Mouse (Mus musculus) hindbrain, embryonic 15.5 days (tissue): ENCODE results near the gene Tnfsf14. TPM values are rescaled to one million over a fixed set of nuclear protein-coding genes. Genes with fewer than 3 reads are reported as not detected.

Experiments
- ATAC-seq: fragments of 200-750 bp; cut with Nextera tagmentation; 2 replicates; pipeline ENCODE4 v1.8.0; 2017; ENCODE audit warnings: low read depth, moderate number of reproducible peaks, moderate TSS enrichment; ENCODE audit not compliant: low FRiP score
- H3K27ac ChIP-seq: fragments of 300-500 bp; sonication (generic); replicated peaks from 2 replicates; pipeline ENCODE4 v1.5.1; 2015; ENCODE audit warnings: mild to moderate bottlenecking, inconsistent platforms
- H3K27me3 ChIP-seq: fragments of 300-500 bp; sonication (generic); 2 replicates; pipeline ENCODE4 v1.6.1; 2015; ENCODE audit warnings: control low read depth, inconsistent platforms
- H3K36me3 ChIP-seq: fragments of 300-500 bp; sonication (generic); 2 replicates; pipeline ENCODE4 v1.6.1; 2015; ENCODE audit warnings: control low read depth, inconsistent platforms
- H3K4me1 ChIP-seq: fragments of 300-500 bp; sonication (generic); replicated peaks from 2 replicates; pipeline ENCODE4 v1.6.1; 2015; ENCODE audit warnings: control low read depth, inconsistent platforms
- H3K4me2 ChIP-seq: fragments of 300-500 bp; sonication (generic); 2 replicates; pipeline ENCODE4 v1.6.1; 2015; ENCODE audit warnings: moderate library complexity, mild to moderate bottlenecking, inconsistent platforms
- H3K4me3 ChIP-seq: fragments of 300-500 bp; sonication (generic); 2 replicates; pipeline ENCODE4 v1.5.1; 2015; ENCODE audit warnings: mild to moderate bottlenecking, inconsistent platforms
- H3K9ac ChIP-seq: fragments of 300-500 bp; sonication (generic); 2 replicates; pipeline ENCODE4 v1.6.1; 2015; ENCODE audit warnings: inconsistent platforms
- H3K9me3 ChIP-seq: fragments of 300-500 bp; sonication (generic); 2 replicates; pipeline ENCODE4 v1.6.1; 2016; ENCODE audit warnings: control low read depth, inconsistent platforms
- WGBS: fragments of 180-500 bp; shearing (Covaris S2); methylation state at CpG from one replicate; pipeline ENCODE4 v1.1.7; 2015; 5-methylcytosine and 5-hydroxymethylcytosine counted together
- polyA plus RNA-seq: library from polyadenylated mRNA; unstranded; fragments of >200 nt; fragmentation: Nextera tagmentation; extraction: Ambion mirVana; gene quantifications from 2 replicates; pipeline ENCODE4 v1.2.1, GENCODE M21; 2015

Tnfsf14 gene
- polyA plus RNA-seq, 1 experiment from 2014 or later: 0.08 TPM

- Histone ChIP-seq H3K27me3 (no peaks in the 10 kb centered on the region), H3K36me3 (no peaks in the 10 kb centered on the region), H3K4me1 (no peaks in the 10 kb centered on the region), H3K9ac (no peak overlapping the region), H3K4me2 (no peak overlapping the region), H3K4me3 (no peak overlapping the region), H3K9me3 (no peaks in the 10 kb centered on the region), H3K27ac (no peak overlapping the region)
- WGBS: 89% methylated on average over 8 of the region's 8 CpGs
- ATAC-seq: no peak
These were observed 1.5 kb upstream of the Tnfsf14 start for GRCm38 (mm10) chr17:57195326-57196010.

- Histone ChIP-seq H3K9me3 (no peaks in the 10 kb centered on the region), H3K9ac (no peak overlapping the region), H3K27me3 (no peaks in the 10 kb centered on the region), H3K4me3 (no peak overlapping the region), H3K4me2 (no peak overlapping the region), H3K4me1 (no peaks in the 10 kb centered on the region), H3K27ac (no peak overlapping the region), H3K36me3 (no peaks in the 10 kb centered on the region)
- 80% methylated on average over 3 of the region's 3 CpGs for WGBS
- no peak for ATAC-seq
These were observed 794 bp upstream of the Tnfsf14 start for GRCm38 (mm10) chr17:57194771-57195170.

- WGBS: 91% methylated on average over 12 of the region's 12 CpGs
- ATAC-seq: no peak
- H3K27me3 ChIP-seq: no peaks in the 10 kb centered on the region
These were observed 5.3 kb downstream of the Tnfsf14 start for GRCm38 (mm10) chr17:57188510-57189192.

GRCm38 (mm10) chr17:57185641-57186040, 8.3 kb downstream of the Tnfsf14 start:
- H3K9ac ChIP-seq: no peak overlapping the region
- no peak overlapping the region for H3K27ac ChIP-seq
- H3K4me2 ChIP-seq: no peak overlapping the region
- H3K4me1 ChIP-seq: no peaks in the 10 kb centered on the region
- H3K36me3 ChIP-seq: no peaks in the 10 kb centered on the region
- ATAC-seq: no peak
- 79% methylated on average over 2 of the region's 2 CpGs for WGBS
- H3K9me3 ChIP-seq: no peaks in the 10 kb centered on the region
- H3K4me3 ChIP-seq: no peak overlapping the region
- H3K27me3 ChIP-seq: no peaks in the 10 kb centered on the region

More at GRCm38 (mm10) chr17:57188510-57189192, 5.3 kb downstream of the Tnfsf14 start:
- Histone ChIP-seq H3K27ac (no peak overlapping the region), H3K9ac (no peak overlapping the region), H3K4me1 (no peaks in the 10 kb centered on the region), H3K4me3 (no peak overlapping the region), H3K36me3 (no peaks in the 10 kb centered on the region), H3K4me2 (no peak overlapping the region), H3K9me3 (no peaks in the 10 kb centered on the region)

- no peak for ATAC-seq
- Histone ChIP-seq H3K4me3 (no peak overlapping the region), H3K4me1 (no peaks in the 10 kb centered on the region), H3K9me3 (no peaks in the 10 kb centered on the region), H3K27ac (no peak overlapping the region), H3K4me2 (no peak overlapping the region), H3K27me3 (no peaks in the 10 kb centered on the region), H3K9ac (no peak overlapping the region), H3K36me3 (no peaks in the 10 kb centered on the region)
- 77% methylated on average over 3 of the region's 3 CpGs for WGBS
These were observed 11.1 kb downstream of the Tnfsf14 start for GRCm38 (mm10) chr17:57182871-57183270.

GRCm38 (mm10) chr17:57180363-57180762, 13.6 kb downstream of the Tnfsf14 start:
- no peak for ATAC-seq
- H3K27me3 ChIP-seq: no peaks in the 10 kb centered on the region
- H3K4me3 ChIP-seq: no peak overlapping the region
- H3K27ac ChIP-seq: no peak overlapping the region
- WGBS: 33% methylated on average over 8 of the region's 8 CpGs
- no peaks in the 10 kb centered on the region for H3K36me3 ChIP-seq
- no peak overlapping the region for H3K9ac ChIP-seq
- H3K4me1 ChIP-seq: no peaks in the 10 kb centered on the region
- H3K4me2 ChIP-seq: no peak overlapping the region
- H3K9me3 ChIP-seq: no peaks in the 10 kb centered on the region

GRCm38 (mm10) chr17:57173351-57173750, 20.6 kb downstream of the Tnfsf14 start:
- H3K27ac ChIP-seq: no peak overlapping the region
- H3K36me3 ChIP-seq: no peaks in the 10 kb centered on the region
- H3K4me1 ChIP-seq: no peaks in the 10 kb centered on the region
- no peaks in the 10 kb centered on the region for H3K27me3 ChIP-seq
- no peaks in the 10 kb centered on the region for H3K9me3 ChIP-seq
- H3K4me2 ChIP-seq: no peak overlapping the region
- ATAC-seq: no peak
- H3K9ac ChIP-seq: no peak overlapping the region
- H3K4me3 ChIP-seq: no peak overlapping the region
- 74% methylated on average over 4 of the region's 4 CpGs for WGBS

GRCm38 (mm10) chr17:57172378-57172777, 21.6 kb downstream of the Tnfsf14 start:
- 79% methylated on average over 5 of the region's 5 CpGs for WGBS

GRCm38 (mm10) chr17:57170616-57171260, 23.2 kb downstream of the Tnfsf14 start:
- Histone ChIP-seq H3K27me3 (no peaks in the 10 kb centered on the region), H3K4me1 (no peaks in the 10 kb centered on the region), H3K9ac (no peak overlapping the region), H3K9me3 (no peaks in the 10 kb centered on the region), H3K27ac (no peak overlapping the region), H3K4me3 (no peak overlapping the region), H3K4me2 (no peak overlapping the region), H3K36me3 (no peaks in the 10 kb centered on the region)
- no peak for ATAC-seq
- 52% methylated on average over 5 of the region's 5 CpGs for WGBS

More at GRCm38 (mm10) chr17:57172378-57172777, 21.6 kb downstream of the Tnfsf14 start:
- no peak for ATAC-seq
- Histone ChIP-seq H3K27me3 (no peaks in the 10 kb centered on the region), H3K4me1 (no peaks in the 10 kb centered on the region), H3K4me3 (no peak overlapping the region), H3K36me3 (no peaks in the 10 kb centered on the region), H3K27ac (no peak overlapping the region), H3K4me2 (no peak overlapping the region), H3K9me3 (no peaks in the 10 kb centered on the region), H3K9ac (no peak overlapping the region)

GRCm38 (mm10) chr17:57166800-57167791, 26.9 kb downstream of the Tnfsf14 start:
- no peaks in the 10 kb centered on the region for H3K9me3 ChIP-seq
- H3K27ac ChIP-seq: no peak overlapping the region
- 9% methylated on average over 10 of the region's 11 CpGs for WGBS
- H3K27me3 ChIP-seq: no peaks in the 10 kb centered on the region
- no peak overlapping the region for H3K9ac ChIP-seq
- H3K4me1 ChIP-seq: no peaks in the 10 kb centered on the region
- H3K36me3 ChIP-seq: no peaks in the 10 kb centered on the region
- H3K4me3 ChIP-seq: no peak overlapping the region
- peak; percentile 81 for ATAC-seq
- 0 out of 2 replicates have a peak overlapping the region, but pooled peaks have one; percentile 24 for H3K4me2 ChIP-seq

- no peak overlapping the region for H3K4me2 ChIP-seq
- H3K4me1 ChIP-seq: peaks cover 9% of the 10 kb centered on the region
- H3K27ac ChIP-seq: no peak overlapping the region
- 90% methylated on average over 4 of the region's 4 CpGs for WGBS
- no peaks in the 10 kb centered on the region for H3K36me3 ChIP-seq
- no peaks in the 10 kb centered on the region; the same call in 1 of the 2 replicates for H3K27me3 ChIP-seq
- H3K9me3 ChIP-seq: no peaks in the 10 kb centered on the region
- H3K9ac ChIP-seq: no peak overlapping the region
- no peak for ATAC-seq
- no peak overlapping the region for H3K4me3 ChIP-seq
These were observed 40.2 kb downstream of the Tnfsf14 start for GRCm38 (mm10) chr17:57153787-57154186.
